Mouse (Mus musculus) right cerebral cortex, postnatal 4 days (tissue): ENCODE measurements at regions not wholly inside any gene's neighbourhood (a gene's known extent, or its start where the extent isn't known, plus 50 kb on each side); places are given as distances from the start of the nearest gene placed in this dataset.
"Not testable (repeated sequence)": the region's sequence is repeated elsewhere in the genome, so short reads cannot be mapped to it uniquely, and the experiment has no call there.

Experiments used
- DNase-seq: peaks from one replicate; pipeline ENCODE4 v3.0.0-alpha.2; 2022

DNA sequence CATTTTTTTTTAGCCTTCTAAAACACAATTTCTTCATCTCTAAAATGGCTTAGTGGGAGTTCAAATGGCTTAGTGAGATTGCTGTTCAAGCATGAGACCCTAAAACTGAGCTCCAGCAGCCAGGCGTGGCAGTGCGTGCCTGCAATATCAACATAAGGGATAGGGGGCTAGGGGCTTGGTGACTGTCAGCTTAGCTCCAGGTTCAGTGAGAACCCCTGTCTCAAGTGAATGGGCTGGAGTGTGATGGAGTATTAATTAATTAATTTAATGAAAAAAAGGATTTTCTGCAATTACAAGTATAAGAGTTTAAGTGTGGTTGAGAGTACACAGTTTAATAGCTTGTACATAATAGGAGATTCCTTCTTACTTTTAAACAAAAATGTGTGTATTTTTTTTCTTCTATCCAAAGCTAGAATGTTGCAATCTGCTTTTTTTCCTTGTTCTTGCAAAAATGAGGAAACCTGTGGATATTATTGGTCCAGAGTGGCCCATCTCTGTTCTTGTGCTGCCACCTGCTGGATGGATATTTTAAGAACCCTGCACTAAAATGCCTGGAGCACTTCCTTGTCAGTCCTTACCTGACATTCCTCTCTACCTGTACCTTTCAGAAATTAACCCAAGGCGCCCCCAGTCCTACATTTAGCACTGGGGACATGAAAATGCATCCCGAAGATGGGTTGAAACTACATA, 54.0 kb upstream of the Usp47 start:
- DNase-seq: peak; percentile 87

DNA sequence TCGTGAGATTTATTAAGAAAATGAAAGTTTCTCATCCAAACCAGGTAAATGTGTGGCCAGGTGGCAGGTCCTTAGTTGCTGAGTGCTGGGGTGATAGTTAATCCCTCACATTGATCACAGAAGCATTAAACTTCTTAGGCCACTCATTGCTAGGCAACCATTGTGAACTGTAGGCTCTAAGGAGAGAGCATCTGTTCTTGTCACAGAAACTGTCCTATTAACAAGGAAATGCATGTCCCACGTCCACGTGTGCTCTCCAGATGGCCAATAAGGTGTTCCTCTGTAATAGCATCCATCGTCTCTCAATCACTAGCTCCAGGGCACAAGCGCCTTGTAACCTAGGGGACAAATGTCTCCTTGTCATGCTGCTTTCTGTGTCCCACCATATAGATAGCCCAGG, 55.0 kb upstream of the Usp47 start:
- no peak for DNase-seq

DNA sequence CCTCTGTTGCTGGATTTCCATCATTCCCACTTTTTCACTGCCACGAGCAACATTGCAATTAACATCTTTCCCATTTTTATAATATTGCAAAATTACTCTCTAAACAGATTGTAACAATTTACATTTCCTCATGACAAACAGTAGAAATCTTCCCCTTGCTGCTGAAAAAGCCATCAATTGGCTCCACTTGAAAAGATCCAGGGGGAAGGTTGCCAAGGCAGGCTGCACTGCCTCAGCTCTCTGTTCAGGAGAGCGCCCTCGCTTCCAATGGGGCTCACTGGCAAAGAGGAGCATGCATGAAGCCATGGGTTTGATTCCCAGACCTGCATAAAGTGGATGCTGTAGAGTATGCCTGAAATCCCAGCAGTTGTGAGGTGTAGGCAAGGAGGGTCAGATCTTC, 56.6 kb upstream of the Usp47 start:
- peak; percentile 15 for DNase-seq

DNA sequence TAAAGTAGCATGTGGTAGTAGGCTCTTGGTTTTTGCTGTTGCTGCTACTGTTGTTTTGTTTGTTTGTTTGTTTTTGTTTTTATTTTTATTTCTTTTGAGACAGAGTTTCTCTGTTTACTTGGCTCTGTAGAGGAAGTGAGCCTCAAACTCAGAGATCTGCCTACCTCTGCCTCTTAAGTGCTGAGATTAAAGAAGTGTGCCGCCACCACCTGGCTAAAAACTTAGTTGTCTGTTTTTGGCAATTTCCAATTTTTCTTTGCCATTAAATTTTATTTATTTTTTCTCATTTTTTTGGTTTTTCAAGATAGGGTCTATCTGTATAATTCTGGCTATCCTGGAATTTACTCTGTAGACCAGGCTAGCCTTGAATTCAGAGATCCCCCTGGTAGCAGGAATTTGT, 59.3 kb upstream of the Usp47 start:
- no peak for DNase-seq

DNA sequence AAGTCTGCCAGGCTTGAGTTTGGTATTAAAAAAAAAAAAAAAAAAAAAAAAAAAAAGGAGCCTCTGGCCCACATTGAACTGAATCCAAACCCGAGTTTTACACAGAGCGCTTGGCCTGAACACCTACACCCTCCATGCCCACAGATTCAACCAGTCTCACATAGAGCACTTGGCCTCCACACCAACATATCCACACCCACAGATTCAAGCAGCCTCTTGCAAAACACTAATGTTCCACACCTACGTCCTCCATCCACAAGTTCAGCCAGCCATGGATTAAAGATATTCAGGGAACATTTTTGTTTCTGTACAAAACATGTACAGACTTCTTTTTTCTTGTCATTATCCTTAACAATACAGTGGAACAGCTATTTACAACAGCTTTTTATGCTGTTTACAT, 63.3 kb upstream of the Usp47 start:
- DNase-seq: no peak

DNA sequence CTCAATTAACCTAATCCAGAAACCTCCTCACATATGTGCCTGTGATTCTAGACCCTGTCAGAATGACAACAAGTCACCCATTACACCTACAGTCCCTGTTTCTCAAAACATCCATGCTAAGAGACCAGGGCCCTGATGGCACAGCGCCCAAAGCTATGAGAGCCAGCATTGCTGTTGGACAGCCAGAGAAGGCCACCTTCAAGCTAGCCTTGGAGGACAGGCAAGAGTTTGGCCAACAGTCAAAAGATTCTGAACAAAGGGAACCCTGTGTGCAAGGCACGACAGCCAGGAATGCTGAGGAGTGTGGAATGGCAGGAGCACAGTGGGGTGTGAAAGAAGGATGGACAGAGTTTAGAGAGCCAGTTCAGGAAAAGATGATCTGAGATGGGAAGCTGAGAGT, 66.6 kb upstream of the Usp47 start:
- DNase-seq: no peak

DNA sequence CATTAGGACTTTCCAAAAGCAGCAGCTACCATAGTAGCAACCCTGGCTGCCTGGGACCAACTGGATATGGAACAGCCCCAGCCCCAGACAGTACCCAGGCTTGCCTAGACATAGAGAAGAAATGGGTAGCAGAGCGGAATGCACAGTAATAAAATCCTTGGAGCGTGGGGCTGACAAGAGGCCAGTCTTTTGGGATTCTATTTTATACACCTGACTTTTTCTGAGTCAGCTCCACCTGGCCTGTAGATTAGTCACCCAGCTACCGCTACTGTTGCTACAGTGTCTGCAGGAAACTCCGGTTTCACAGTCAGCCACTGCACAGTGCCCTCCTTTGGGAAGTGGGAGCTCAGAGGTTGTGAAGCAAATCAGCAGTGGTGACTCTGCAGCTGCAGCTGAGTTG, 83.7 kb upstream of the Usp47 start:
- DNase-seq: no peak

DNA sequence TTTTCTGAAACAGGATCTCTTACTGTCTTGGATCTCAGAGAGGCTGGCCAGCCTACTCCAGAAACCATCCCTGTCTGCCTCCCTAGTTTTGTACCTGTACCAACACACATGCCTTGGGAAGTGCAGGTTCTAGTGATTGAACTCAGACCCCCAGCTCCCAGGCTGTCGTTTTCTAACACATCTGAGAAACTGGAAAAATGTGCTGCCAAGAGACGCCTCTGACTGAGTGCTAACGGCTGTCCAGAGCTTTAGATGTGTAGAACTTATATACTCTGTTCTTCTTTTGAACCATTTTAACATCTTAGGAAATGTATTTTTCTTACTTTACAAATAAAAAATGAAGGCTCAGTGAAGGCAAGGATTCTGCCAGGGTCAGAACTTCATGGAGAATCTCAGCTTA, 85.8 kb upstream of the Usp47 start:
- DNase-seq: no peak

DNA sequence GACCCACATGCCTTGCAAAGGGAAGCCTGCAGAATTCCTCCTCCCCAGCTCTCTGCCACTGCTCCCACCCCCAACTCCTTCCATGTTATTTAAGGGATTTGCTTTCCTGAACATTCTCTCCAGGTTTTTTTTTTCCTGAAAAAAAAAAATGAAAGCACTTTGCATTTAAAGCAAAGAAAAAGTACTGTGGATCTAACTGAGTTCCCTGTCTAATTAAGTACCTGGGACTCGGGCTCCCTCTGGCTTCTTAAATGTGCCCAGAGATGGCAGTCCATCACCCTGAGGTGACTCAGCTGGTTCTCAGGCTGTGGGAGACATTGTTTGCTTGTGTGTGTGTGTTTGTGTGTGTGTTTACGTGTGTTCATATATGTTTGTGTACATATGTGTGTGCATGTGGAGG, 86.2 kb upstream of the Usp47 start:
- DNase-seq: no peak

DNA sequence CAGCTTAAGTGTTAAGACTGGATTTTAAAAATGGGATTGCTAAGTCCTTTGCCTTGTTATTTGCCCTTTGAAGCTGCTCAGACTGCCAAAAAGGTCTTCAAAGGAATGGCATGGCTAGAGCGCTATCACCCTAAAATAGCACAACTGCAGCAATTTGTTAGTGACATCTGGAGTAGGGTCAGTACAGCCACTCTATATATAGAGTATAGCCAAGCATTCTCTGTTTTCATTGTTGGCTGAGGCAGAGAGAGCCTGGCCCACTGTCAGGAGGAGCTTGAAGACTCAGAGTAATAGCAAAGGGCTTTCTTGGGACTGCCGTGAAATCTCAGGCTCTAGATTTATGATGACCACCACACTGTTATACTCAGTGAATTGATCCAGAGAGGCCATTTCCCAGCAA, 90.6 kb upstream of the Usp47 start:
- DNase-seq: no peak

DNA sequence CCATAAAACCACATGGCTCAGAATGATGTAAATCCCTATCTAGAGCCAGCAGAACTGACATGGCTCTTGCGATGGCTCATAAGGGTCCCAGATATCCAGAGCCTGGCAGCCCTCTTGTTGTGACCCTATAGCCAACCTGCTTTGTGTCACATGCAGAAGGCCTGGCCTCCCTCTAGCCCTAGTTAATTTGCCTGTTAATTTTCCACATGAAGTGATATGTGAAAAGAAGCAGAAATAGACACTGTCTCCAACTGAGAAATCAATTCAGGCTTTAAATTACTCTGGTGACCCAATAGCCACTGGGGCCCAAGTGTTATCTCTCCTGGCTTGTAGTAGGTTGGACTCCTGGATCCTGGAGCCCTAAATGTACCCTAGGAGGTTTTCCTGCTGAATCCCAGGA, 103.3 kb upstream of the Usp47 start:
- no peak for DNase-seq

DNA sequence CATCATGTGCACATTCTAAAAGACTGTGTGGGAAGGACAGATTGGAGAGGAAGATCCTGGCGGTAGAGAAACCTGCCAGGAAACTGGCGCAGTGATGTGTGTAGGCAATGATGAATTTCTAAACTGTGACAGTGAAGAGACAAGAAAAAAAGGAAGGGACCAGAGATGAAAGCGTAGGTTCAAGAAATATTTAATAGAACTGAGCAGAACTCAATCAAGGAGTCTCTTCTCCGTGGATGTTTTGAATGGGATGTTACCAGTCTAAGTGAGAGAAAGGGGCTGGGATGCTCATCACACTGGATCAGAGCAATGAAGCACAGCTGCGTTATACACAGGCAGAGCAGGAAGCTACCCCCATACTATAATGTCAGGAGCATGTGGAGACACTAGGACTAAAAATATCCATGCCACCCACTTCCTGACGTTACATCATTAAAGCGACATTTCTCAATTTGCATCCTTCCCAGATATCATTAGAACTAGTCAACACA, 119.5 kb upstream of the Usp47 start:
- no peak for DNase-seq

DNA sequence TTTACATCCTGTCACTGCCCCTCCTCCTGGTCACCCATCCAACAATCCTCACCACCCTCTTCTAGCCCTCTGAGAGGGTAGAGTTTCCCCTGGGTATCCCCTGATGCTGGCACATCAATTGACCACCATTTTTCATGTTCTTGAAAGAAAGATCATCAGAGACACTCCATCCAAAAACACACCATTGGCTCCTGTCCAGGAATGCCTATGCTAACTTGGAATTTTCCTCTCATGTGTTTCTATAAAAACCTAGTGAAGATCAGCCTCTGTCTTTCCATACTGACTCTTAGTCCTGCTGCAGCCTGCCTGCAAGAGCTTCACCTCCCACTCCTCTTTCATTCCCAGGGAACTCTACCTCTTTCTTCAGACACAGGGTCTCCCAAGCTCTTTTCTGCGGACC, 117.2 kb upstream of the Galnt18 start:
- DNase-seq: no peak

DNA sequence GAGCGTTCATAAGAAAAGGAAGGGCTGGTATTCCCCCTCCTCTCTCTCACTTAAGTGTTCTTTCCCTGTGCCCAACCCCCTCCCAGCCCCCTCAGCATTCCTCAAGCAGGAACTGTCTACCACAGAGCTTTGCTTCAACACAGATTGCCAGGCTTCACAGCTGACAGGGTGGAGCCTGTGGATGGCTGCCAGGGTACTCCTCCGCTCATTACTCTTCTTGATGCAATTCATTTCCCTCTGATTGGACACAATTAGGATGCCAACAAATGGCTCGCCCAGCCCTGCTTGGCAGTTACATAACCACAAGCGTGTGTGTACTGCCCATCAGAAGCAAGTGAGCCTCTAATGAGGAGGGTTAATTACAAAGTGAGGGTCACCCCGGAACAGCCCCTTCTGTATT, 116.5 kb upstream of the Galnt18 start:
- DNase-seq: peak; percentile 74

DNA sequence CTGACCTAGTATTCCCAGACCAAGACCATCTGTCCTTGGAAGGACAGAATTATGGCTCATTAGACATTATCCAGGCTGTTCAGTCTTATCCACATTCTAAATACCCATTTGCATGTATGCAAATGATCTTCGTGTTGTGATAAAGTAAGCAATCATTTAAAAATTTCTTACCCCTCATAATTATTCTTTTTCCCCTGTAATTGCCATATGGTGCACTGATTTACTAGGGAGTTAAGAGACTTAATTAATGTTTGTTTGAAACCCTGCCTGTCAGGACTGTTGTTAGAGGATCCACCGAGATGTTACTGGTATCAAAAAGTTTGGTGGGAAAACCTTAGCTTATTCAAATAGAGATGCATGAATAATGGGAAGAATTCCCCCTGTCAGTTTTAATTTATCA, 103.2 kb upstream of the Galnt18 start:
- DNase-seq: no peak

DNA sequence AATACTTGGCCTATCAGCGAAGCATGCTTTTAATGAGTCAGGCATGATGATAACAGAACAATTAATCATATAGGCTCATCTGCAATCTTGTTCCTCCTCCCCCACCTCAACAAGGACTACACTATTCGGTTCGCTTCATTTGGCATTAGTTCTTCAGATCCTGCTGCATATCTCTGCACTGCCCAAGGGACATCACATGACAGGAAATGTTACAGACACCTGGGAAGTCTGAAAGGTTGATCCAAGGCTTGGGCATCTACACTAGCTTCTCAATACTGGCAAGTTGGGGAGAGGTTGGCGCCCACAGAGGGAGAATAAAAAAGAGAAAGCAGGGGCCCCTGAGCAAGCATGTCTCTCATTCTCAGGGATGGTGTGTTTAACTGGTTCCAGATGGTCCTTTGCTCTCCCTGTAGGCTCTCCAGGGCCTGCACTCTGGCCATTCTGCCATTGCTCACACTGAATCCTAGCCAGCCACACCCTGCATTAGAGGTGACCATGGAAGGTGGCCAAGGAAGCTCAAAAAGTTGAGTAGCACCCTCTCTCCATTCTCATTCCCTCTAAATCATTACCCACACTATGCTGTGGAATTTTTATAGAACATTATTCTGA, 100.4 kb upstream of the Galnt18 start:
- DNase-seq: no peak

DNA sequence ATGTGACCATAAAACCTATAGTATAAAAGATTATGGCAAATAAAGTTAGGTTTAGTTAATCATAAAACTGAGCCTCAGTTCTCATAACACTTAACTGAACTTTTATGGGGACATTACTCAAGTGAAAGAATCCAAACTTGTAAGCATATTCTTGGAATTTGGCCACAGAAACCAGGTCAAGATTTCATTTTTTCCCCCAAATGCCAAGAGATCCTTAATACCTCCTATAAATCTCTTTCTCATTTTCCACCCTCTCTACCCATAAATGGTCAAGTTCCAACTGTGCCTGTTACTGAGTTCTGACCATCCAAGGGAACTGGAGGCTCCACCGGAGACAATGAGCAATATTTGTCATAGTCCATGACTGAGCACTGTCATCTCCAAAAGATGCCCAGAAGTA, 97.8 kb upstream of the Galnt18 start:
- no peak for DNase-seq

DNA sequence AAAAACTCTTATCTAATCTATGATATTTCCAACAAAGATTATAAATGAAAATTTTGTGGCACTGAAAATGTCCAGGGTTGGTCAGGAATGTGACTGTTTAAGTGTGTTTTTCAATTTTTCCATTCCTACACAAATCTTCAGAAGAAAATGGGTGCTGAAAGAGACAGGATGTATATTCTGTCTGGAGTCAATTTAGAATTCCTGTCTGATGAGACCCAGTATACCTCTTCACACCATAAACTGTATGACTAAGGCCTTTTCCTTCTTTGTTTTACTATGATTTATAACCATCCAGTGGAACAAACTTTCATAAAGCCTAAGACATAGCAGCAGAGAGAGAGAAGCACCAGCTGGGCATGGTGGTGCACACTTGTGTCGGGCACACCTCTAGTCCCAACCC, 96.2 kb upstream of the Galnt18 start:
- no peak for DNase-seq

DNA sequence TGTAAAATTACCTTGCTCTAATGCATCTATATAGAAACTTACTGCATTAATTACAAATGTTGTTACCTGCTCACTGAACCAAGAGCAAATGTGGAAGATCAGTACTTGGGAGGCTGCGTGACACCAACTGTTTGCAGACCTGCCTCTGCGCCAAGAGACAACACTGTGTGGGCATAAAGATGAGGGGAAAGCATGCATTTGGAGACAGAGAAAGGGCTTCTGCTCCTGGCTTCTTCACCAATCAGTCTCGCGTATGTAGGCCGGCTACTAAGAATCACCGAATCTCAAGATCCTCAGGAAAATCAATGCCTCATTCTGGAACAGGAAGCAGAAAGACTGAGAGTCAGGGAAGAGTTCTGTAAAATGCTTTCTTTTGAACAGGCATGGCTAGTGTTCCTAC, 89.6 kb upstream of the Galnt18 start:
- DNase-seq: no peak

DNA sequence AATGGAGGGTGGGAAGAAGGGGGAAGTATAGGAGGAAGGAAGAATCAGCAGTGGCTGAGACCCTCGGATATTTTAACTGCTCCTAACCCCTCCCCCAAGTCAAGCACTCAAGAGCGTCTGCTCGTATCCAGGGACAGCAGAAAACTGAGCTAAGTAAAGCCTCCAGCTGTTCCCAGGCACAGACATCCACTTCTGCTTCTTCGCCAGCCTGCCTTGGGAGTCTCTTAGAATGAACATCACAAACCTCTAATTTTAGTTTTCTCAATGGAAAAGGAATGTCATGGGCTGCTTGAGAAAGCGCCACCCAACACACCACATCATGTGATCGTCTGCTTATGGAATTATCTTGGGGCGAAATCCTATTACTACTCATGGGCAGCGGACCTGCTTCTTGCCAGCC, 83.3 kb upstream of the Galnt18 start:
- no peak for DNase-seq

DNA sequence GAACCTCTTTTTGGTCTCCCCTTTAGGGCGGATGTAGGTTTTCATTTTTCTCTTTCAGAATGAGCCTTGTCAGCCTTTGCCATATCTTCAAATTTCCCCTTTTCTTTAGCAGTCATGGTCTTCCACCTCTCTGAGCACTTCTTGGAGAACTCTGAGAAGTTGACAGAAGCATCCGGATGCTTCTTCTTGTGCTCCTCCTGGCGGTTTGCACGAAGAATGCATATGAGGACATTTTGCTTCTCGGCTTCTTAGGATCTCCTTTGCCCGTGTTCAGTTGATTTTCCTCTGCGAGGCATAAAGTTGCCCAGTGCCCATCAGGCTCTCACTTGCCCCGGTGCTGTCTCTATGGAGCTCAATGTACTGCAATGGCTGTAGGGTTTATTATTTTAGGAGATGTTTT, 78.5 kb upstream of the Galnt18 start:
- DNase-seq: not testable (repeated sequence)

DNA sequence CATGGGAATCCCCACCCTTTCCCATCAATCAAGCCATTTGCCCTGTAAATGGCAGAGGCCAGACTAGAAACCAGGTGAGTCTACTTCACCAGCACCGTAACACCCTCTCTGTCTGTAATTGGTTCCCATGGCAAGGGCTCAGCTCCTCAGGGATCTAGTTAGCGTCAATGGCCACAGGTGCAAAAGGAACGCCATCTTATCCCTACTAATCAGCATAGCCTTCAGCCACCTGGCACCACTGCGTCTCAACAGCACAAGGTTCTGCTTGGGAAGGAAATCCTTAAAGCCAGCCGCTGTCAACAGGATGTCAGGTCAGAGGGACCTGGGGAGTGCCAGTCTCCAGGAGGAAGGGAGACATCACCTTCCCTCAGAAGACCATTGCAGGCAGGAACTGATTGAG, 77.2 kb upstream of the Galnt18 start:
- no peak for DNase-seq

DNA sequence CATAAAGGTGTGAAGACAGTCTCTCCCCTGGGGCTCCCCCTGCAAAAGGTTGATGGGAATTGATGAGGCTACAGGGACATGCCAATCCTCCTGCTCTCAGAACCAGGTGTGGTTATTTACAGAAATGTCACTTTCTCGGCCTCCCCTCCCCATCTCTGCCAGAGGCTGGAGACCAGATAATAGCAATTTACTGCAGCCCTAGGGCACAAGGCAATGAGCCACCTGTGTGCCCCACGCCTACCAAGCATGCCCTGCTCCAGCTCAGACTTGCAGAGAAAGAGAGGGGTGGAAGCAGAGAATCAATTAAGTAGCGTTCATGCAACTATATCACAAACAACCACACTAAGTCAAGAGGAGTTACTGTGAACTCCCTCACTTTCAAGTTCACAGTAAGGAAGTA, 75.5 kb upstream of the Galnt18 start:
- DNase-seq: no peak

DNA sequence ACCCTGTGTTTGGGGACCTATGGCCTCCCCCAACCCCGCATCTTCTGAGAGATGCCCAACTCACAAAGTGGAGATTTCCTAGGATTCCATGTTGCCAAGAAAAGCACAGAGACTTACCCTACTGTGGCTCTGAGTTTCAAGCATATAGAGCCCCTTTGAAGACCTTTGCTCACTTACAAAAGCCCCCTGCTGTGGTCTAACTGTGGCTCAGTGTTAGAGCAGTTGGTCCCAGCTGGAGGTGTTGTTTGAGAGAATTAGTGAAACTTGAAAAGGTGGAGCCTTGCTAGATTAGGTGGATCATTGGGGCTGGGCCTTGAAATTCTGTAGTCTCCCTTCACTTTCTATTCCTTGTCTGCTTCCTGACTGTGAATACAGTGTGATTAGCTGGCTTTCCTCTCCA, 66.6 kb upstream of the Galnt18 start:
- DNase-seq: no peak

DNA sequence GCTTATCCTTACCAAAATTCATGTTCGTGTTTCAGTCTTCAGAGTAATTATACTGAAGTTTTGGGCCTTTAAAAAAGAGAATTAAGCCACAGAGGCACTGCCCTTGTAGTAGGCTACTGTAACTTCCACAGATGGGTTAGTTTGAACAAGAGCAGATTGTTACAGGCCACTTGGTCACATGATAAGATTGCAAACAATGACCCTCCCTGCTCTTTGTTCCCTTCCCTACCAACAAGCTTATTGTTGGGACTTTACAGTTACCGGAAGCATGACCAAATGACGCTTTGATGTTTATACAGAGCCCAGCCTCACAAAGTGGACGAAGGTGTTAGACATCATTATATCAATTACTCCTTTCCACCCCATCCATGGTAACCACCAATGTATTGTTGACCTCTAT, 63.9 kb upstream of the Galnt18 start:
- no peak for DNase-seq
